13 mouse cellular contexts compared by ENCODE assay signal in genomic region chr14:48334106-48334809, GRCm38 (mm10).
DNase-seq lines count a peak whose midpoint lies in the region; ATAC-seq and TF ChIP-seq lines count a peak whose summit lies in the region.
"Had no signal": no experiment of that assay in that cellular context is flagged by ENCODE, and none has a peak within 500 bp of the region (broad histone marks: within the 10 kb centered on the region; RNA-seq: fewer than 3 reads in every experiment).

No protein-coding gene starts in this region.

- peaks cover 18% of the 10 kb centered on the region for H3K4me1 ChIP-seq in intestine, embryonic 15.5 days (replicated peaks)
- H3K4me1 ChIP-seq in intestine, postnatal 0 days (replicated peaks; ENCODE audit: control insufficient read depth, insufficient read depth, low read length) = no peaks in the 10 kb centered on the region
- H3K4me1 ChIP-seq in neural tube, embryonic 12.5 days = peaks cover 20% of the 10 kb centered on the region
- peaks cover 31% of the 10 kb centered on the region for H3K4me1 ChIP-seq in neural tube, embryonic 15.5 days
- peaks cover 69% of the 10 kb centered on the region for H3K4me1 ChIP-seq in limb, embryonic 10.5 days
- no peaks in the 10 kb centered on the region for H3K4me1 ChIP-seq in stomach, postnatal 0 days (replicated peaks; ENCODE audit: control insufficient read depth, insufficient read depth)

- no peaks in the 10 kb centered on the region for H3K36me3 ChIP-seq in intestine, embryonic 15.5 days
- H3K36me3 ChIP-seq in intestine, postnatal 0 days (ENCODE audit: control insufficient read depth, insufficient read depth) = no peaks in the 10 kb centered on the region
- H3K36me3 ChIP-seq in neural tube, embryonic 12.5 days = no peaks in the 10 kb centered on the region
- H3K36me3 ChIP-seq in neural tube, embryonic 15.5 days = no peaks in the 10 kb centered on the region
- H3K36me3 ChIP-seq in limb, embryonic 10.5 days = no peaks in the 10 kb centered on the region
- no peaks in the 10 kb centered on the region for H3K36me3 ChIP-seq in stomach, postnatal 0 days (ENCODE audit: control insufficient read depth, insufficient read depth, low read length)

- DNase-seq in limb, embryonic 10.5 days (ENCODE audit: low spot score) = no peak
- DNase-seq in stomach, postnatal 0 days (ENCODE audit: low spot score) = no peak
- no peak for DNase-seq in cerebellum, postnatal 25 days
- DNase-seq in adrenal gland, postnatal 14 days = no peak
- DNase-seq: cerebellum, adult 9-11 months; heart, adult 18-20 months; heart, postnatal 10 days; kidney, adult 2 months; layer of hippocampus, adult 9-11 months had no signal

- 36% methylated on average over 8 of the region's 8 CpGs for WGBS in intestine, embryonic 15.5 days
- WGBS in intestine, postnatal 0 days = 38% methylated on average over 8 of the region's 8 CpGs
- WGBS in neural tube, embryonic 12.5 days = 28% methylated on average over 8 of the region's 8 CpGs
- 17% methylated on average over 8 of the region's 8 CpGs for WGBS in neural tube, embryonic 15.5 days
- WGBS in limb, embryonic 10.5 days = 61% methylated on average over 8 of the region's 8 CpGs
- WGBS in stomach, postnatal 0 days = 33% methylated on average over 8 of the region's 8 CpGs

- H3K27me3 ChIP-seq in intestine, embryonic 15.5 days (replicated peaks) = no peaks in the 10 kb centered on the region
- no peaks in the 10 kb centered on the region for H3K27me3 ChIP-seq in intestine, postnatal 0 days (replicated peaks; ENCODE audit: control insufficient read depth, insufficient read depth, low read length)
- H3K27me3 ChIP-seq in neural tube, embryonic 12.5 days (replicated peaks) = no peaks in the 10 kb centered on the region
- H3K27me3 ChIP-seq in neural tube, embryonic 15.5 days (replicated peaks) = peaks cover 6% of the 10 kb centered on the region; the same call in 1 of the 2 replicates
- H3K27me3 ChIP-seq in limb, embryonic 10.5 days (ENCODE audit: low read depth, poor library complexity, severe bottlenecking) = no peaks in the 10 kb centered on the region
- H3K27me3 ChIP-seq in stomach, postnatal 0 days (ENCODE audit: control insufficient read depth, insufficient read depth, low read length) = no peaks in the 10 kb centered on the region

- no peak overlapping the region for H3K4me3 ChIP-seq in intestine, embryonic 15.5 days (replicated peaks)
- H3K4me3 ChIP-seq in intestine, postnatal 0 days (ENCODE audit: low read depth, low read length) = no peak overlapping the region
- no peak overlapping the region for H3K4me3 ChIP-seq in neural tube, embryonic 12.5 days
- no peak overlapping the region for H3K4me3 ChIP-seq in neural tube, embryonic 15.5 days (replicated peaks)
- no peak overlapping the region for H3K4me3 ChIP-seq in limb, embryonic 10.5 days
- H3K4me3 ChIP-seq in stomach, postnatal 0 days (ENCODE audit: low read depth, low read length) = no peak overlapping the region

- H3K4me2 ChIP-seq in intestine, embryonic 15.5 days (replicated peaks) = no peak overlapping the region
- no peak overlapping the region for H3K4me2 ChIP-seq in intestine, postnatal 0 days (replicated peaks; ENCODE audit: low read depth)
- H3K4me2 ChIP-seq in neural tube, embryonic 12.5 days (replicated peaks) = no peak overlapping the region
- no peak overlapping the region for H3K4me2 ChIP-seq in neural tube, embryonic 15.5 days
- H3K4me2 ChIP-seq in stomach, postnatal 0 days (replicated peaks; ENCODE audit: low read depth) = no peak overlapping the region

- peak; percentile 55; the same call in 1 of the 2 replicates for ATAC-seq in intestine, embryonic 15.5 days
- no peak for ATAC-seq in intestine, postnatal 0 days
- peak; percentile 69 for ATAC-seq in neural tube, embryonic 12.5 days (ENCODE audit: low FRiP score, low read depth)
- no peak for ATAC-seq in neural tube, embryonic 15.5 days (ENCODE audit: low FRiP score)
- no peak for ATAC-seq in stomach, postnatal 0 days (ENCODE audit: low FRiP score, low TSS enrichment)

- H3K27ac ChIP-seq in intestine, embryonic 15.5 days = no peak overlapping the region
- H3K27ac ChIP-seq in intestine, postnatal 0 days (ENCODE audit: low read depth, low read length) = no peak overlapping the region
- H3K27ac ChIP-seq in neural tube, embryonic 12.5 days = no peak overlapping the region
- H3K27ac ChIP-seq in neural tube, embryonic 15.5 days (replicated peaks) = no peak overlapping the region
- peak overlapping the region; percentile 59; the same call in 1 of the 2 replicates for H3K27ac ChIP-seq in limb, embryonic 10.5 days
- H3K27ac ChIP-seq in stomach, postnatal 0 days (replicated peaks) = no peak overlapping the region

- no peak overlapping the region for H3K9ac ChIP-seq in intestine, embryonic 15.5 days
- H3K9ac ChIP-seq in intestine, postnatal 0 days (ENCODE audit: low read depth, low read length) = no peak overlapping the region
- H3K9ac ChIP-seq in neural tube, embryonic 12.5 days = no peak overlapping the region
- H3K9ac ChIP-seq in neural tube, embryonic 15.5 days (replicated peaks) = no peak overlapping the region
- no peak overlapping the region for H3K9ac ChIP-seq in stomach, postnatal 0 days (ENCODE audit: low read length)

- TF ChIP-seq EP300 in stomach, postnatal 0 days (optimal IDR thresholded peaks at IDR 0.05) = no peak

- TF ChIP-seq CTCF in intestine, postnatal 0 days (IDR thresholded peaks at IDR 0.05; ENCODE audit: low read depth) = no peak
- TF ChIP-seq CTCF in stomach, postnatal 0 days (IDR thresholded peaks at IDR 0.05; ENCODE audit: low read depth) = peak; percentile 20; the same call in 1 of the 2 replicates

- no peaks in the 10 kb centered on the region for H3K9me3 ChIP-seq in intestine, embryonic 15.5 days
- no peaks in the 10 kb centered on the region for H3K9me3 ChIP-seq in intestine, postnatal 0 days (ENCODE audit: control insufficient read depth)
- H3K9me3 ChIP-seq in neural tube, embryonic 12.5 days = no peaks in the 10 kb centered on the region
- H3K9me3 ChIP-seq in neural tube, embryonic 15.5 days (replicated peaks) = no peaks in the 10 kb centered on the region
- no peaks in the 10 kb centered on the region for H3K9me3 ChIP-seq in limb, embryonic 10.5 days (replicated peaks)
- no peaks in the 10 kb centered on the region for H3K9me3 ChIP-seq in stomach, postnatal 0 days (ENCODE audit: control insufficient read depth, low read length)

Comparison
In these comparisons a context has a peak if more than half of its experiments do, and no peak if none do; other contexts are left out.
1. ATAC-seq: peak in intestine, embryonic 15.5 days (single experiment) and neural tube, embryonic 12.5 days (single experiment); none in intestine, postnatal 0 days (single experiment), neural tube, embryonic 15.5 days (single experiment) and stomach, postnatal 0 days (single experiment).